Mouse (Mus musculus): Measurements from ENCODE around the gene Actr5. TPM values are rescaled to one million over a fixed set of nuclear protein-coding genes. Genes with fewer than 3 reads are reported as not detected.

Gene Actr5
- polyA plus RNA-seq, 1 experiment from 2014 or later = 13.0 TPM

DNA sequence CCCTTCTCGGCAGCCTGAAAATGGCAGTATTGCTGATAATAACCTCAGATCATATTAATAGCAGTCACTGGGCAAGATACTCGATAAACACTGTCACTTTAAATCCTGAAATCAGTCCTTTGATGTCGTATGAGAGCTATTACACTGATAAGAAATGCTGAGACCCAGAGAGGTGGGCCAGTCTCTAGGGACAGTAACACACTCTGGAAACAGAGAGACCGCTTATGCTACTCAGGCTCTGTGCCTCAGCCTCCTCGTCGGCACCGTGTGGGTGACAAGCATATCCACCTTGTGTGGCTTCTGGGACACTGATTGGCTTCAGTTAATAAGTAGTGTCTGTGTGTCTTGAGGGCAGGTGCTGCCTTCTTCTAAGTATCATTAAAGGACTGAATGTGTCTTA, 29.1 kb upstream of the Actr5 start:
- no peaks in the 10 kb centered on the region for H3K4me1 ChIP-seq (replicated peaks; ENCODE audit: control insufficient read depth, insufficient read depth, low read length)
- WGBS = 39% methylated on average over 7 of the region's 7 CpGs
- H3K36me3 ChIP-seq (ENCODE audit: control insufficient read depth, insufficient read depth, low read length) = no peaks in the 10 kb centered on the region
- DNase-seq (ENCODE audit: low spot score) (no peak), ATAC-seq (replicated peaks; ENCODE audit: low FRiP score, low TSS enrichment, low read depth) (no peak)
- no peak overlapping the region for H3K9ac ChIP-seq (ENCODE audit: low read length)
- H3K27ac ChIP-seq (ENCODE audit: low read depth) = no peak overlapping the region
- H3K9me3 ChIP-seq (ENCODE audit: control insufficient read depth, low read length) = no peaks in the 10 kb centered on the region
- H3K4me3 ChIP-seq (ENCODE audit: low read depth, low read length) = no peak overlapping the region
- H3K27me3 ChIP-seq (replicated peaks; ENCODE audit: control insufficient read depth, insufficient read depth, low read length) = peaks cover 10% of the 10 kb centered on the region; the same call in 1 of the 2 replicates
- H3K4me2 ChIP-seq (ENCODE audit: low read length) = no peak overlapping the region

DNA sequence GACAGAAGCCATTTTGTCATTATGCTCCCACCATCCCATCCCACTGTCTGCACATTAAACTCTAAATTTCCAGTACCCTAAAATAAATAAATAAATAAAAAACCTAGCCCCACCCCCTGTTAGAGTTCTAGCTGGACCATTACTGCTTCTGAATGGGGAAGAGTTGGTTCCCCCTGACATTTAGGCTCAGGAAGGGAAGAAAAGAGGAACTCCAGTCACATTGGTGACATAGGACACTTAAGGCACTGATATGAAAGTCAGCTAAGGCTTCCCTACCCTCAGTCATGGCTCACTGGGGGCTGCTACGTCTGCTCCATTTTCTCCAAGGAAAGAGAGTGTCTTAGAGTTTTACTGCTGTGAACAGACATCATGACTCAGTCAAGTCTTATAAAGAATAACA, 27.9 kb upstream of the Actr5 start:
- no peak for ATAC-seq (replicated peaks; ENCODE audit: low FRiP score, low TSS enrichment, low read depth)
- peaks cover 19% of the 10 kb centered on the region for H3K27me3 ChIP-seq (replicated peaks; ENCODE audit: control insufficient read depth, insufficient read depth, low read length)
- H3K27ac ChIP-seq (ENCODE audit: low read depth) = no peak overlapping the region
- no peaks in the 10 kb centered on the region for H3K4me1 ChIP-seq (replicated peaks; ENCODE audit: control insufficient read depth, insufficient read depth, low read length)
- no peaks in the 10 kb centered on the region for H3K9me3 ChIP-seq (ENCODE audit: control insufficient read depth, low read length)
- WGBS = 37% methylated on average over 1 of the region's 1 CpGs
- no peak for DNase-seq (ENCODE audit: low spot score)
- no peaks in the 10 kb centered on the region for H3K36me3 ChIP-seq (ENCODE audit: control insufficient read depth, insufficient read depth, low read length)
- no peak overlapping the region for H3K4me2 ChIP-seq (ENCODE audit: low read length)
- no peak overlapping the region for H3K4me3 ChIP-seq (ENCODE audit: low read depth, low read length)
- no peak overlapping the region for H3K9ac ChIP-seq (ENCODE audit: low read length)

DNA sequence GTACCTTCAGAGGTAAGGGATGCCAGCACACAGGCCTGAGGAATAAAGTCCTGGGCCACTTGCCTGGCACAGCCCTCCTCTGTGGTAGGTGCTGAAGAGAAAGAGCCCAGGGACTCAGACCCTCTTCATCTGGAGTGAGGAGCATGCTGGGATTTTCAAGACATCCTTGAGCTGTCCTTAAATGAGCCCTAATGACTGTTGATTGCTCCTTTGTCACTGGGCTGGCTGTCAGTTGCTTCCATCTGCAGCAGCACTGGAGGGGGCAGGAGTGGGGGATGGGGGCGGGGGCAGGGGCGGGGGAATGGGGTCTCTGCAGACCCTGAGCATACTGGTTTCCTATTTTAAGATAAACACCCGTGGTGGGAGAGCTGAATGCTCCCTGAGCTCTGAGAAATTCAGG, 24.2 kb upstream of the Actr5 start:
- Histone ChIP-seq H3K9ac (ENCODE audit: low read length) (no peak overlapping the region), H3K27me3 (replicated peaks; ENCODE audit: control insufficient read depth, insufficient read depth, low read length) (peaks cover 18% of the 10 kb centered on the region), H3K4me1 (replicated peaks; ENCODE audit: control insufficient read depth, insufficient read depth, low read length) (no peaks in the 10 kb centered on the region), H3K27ac (ENCODE audit: low read depth) (no peak overlapping the region), H3K4me2 (ENCODE audit: low read length) (no peak overlapping the region), H3K36me3 (ENCODE audit: control insufficient read depth, insufficient read depth, low read length) (no peaks in the 10 kb centered on the region), H3K9me3 (ENCODE audit: control insufficient read depth, low read length) (no peaks in the 10 kb centered on the region), H3K4me3 (ENCODE audit: low read depth, low read length) (no peak overlapping the region)
- 28% methylated on average over 3 of the region's 3 CpGs for WGBS
- DNase-seq (ENCODE audit: low spot score) (no peak), ATAC-seq (replicated peaks; ENCODE audit: low FRiP score, low TSS enrichment, low read depth) (no peak)

- no peaks in the 10 kb centered on the region for H3K4me1 ChIP-seq (replicated peaks; ENCODE audit: control insufficient read depth, insufficient read depth, low read length)
- no peak for ATAC-seq (replicated peaks; ENCODE audit: low FRiP score, low TSS enrichment, low read depth)
- H3K4me3 ChIP-seq (ENCODE audit: low read depth, low read length) = no peak overlapping the region
- no peaks in the 10 kb centered on the region for H3K9me3 ChIP-seq (ENCODE audit: control insufficient read depth, low read length)
- no peak for DNase-seq (ENCODE audit: low spot score)
- H3K27ac ChIP-seq (ENCODE audit: low read depth) = no peak overlapping the region
- no peaks in the 10 kb centered on the region for H3K36me3 ChIP-seq (ENCODE audit: control insufficient read depth, insufficient read depth, low read length)
- H3K9ac ChIP-seq (ENCODE audit: low read length) = no peak overlapping the region
- H3K4me2 ChIP-seq (ENCODE audit: low read length) = no peak overlapping the region
- H3K27me3 ChIP-seq (replicated peaks; ENCODE audit: control insufficient read depth, insufficient read depth, low read length) = peaks cover 25% of the 10 kb centered on the region
- 72% methylated on average over 1 of the region's 1 CpGs for WGBS
Observed at GRCm38 (mm10) chr2:158601326-158601725, 23.4 kb upstream of the Actr5 start.

DNA sequence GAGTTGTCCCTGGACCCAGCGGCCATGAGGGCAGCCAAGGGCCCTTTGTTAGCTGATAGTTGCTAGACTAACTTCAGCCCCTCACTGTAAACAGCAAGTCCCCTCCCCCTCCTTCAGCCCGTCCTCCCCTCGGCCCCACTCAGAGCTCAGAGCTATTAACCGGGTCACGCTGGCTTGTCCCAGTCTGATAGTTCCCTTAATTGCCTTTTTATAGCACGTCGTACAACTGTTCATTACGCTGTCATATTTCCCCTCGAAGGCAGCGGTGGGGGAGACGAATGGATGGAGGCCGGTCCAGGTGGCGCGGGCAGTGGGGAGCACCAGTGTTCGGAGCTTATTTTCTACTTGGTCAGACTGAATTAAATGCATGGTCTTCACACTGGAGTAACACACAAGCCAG, 22.0 kb upstream of the Actr5 start:
- Histone ChIP-seq H3K4me1 (replicated peaks; ENCODE audit: control insufficient read depth, insufficient read depth, low read length) (no peaks in the 10 kb centered on the region), H3K9me3 (ENCODE audit: control insufficient read depth, low read length) (no peaks in the 10 kb centered on the region), H3K9ac (ENCODE audit: low read length) (no peak overlapping the region), H3K27me3 (replicated peaks; ENCODE audit: control insufficient read depth, insufficient read depth, low read length) (peaks cover 36% of the 10 kb centered on the region), H3K4me3 (ENCODE audit: low read depth, low read length) (no peak overlapping the region), H3K36me3 (ENCODE audit: control insufficient read depth, insufficient read depth, low read length) (no peaks in the 10 kb centered on the region), H3K27ac (ENCODE audit: low read depth) (no peak overlapping the region), H3K4me2 (ENCODE audit: low read length) (no peak overlapping the region)
- WGBS = 18% methylated on average over 15 of the region's 15 CpGs
- ATAC-seq (replicated peaks; ENCODE audit: low FRiP score, low TSS enrichment, low read depth) = no peak
- no peak for DNase-seq (ENCODE audit: low spot score)

GRCm38 (mm10) chr2:158606511-158606964, 18.1 kb upstream of the Actr5 start:
- no peak overlapping the region for H3K4me2 ChIP-seq (ENCODE audit: low read length)
- no peaks in the 10 kb centered on the region for H3K4me1 ChIP-seq (replicated peaks; ENCODE audit: control insufficient read depth, insufficient read depth, low read length)
- H3K27me3 ChIP-seq (replicated peaks; ENCODE audit: control insufficient read depth, insufficient read depth, low read length) = peaks cover 67% of the 10 kb centered on the region
- H3K9me3 ChIP-seq (ENCODE audit: control insufficient read depth, low read length) = no peaks in the 10 kb centered on the region
- ATAC-seq (replicated peaks; ENCODE audit: low FRiP score, low TSS enrichment, low read depth) = no peak
- H3K4me3 ChIP-seq (ENCODE audit: low read depth, low read length) = no peak overlapping the region
- 14% methylated on average over 4 of the region's 4 CpGs for WGBS
- no peak overlapping the region for H3K27ac ChIP-seq (ENCODE audit: low read depth)
- no peak overlapping the region for H3K9ac ChIP-seq (ENCODE audit: low read length)
- no peaks in the 10 kb centered on the region for H3K36me3 ChIP-seq (ENCODE audit: control insufficient read depth, insufficient read depth, low read length)
- DNase-seq (ENCODE audit: low spot score) = no peak

DNA sequence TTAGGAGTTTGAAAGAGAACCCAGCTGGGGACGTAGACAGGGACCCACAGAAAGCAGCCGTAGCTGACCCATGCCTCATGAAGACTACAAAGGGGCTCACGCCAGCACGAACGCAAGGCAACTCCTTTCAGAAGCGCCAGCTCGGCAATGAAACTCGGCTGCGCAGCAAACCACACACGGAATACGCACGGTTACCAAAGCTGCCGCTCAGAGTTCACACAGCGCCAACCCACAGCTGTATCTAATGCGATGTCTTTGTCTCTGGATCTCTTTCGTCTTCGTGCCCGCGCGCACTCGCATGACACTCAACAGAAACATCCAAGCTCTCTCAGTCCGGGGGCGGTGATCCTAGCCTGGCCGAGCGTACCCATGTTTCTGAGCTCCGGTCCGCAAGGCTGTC, 15.0 kb upstream of the Actr5 start:
- no peak overlapping the region for H3K4me3 ChIP-seq (ENCODE audit: low read depth, low read length)
- no peaks in the 10 kb centered on the region for H3K36me3 ChIP-seq (ENCODE audit: control insufficient read depth, insufficient read depth, low read length)
- H3K9ac ChIP-seq (ENCODE audit: low read length) = no peak overlapping the region
- DNase-seq (ENCODE audit: low spot score) = peak; percentile 55
- H3K9me3 ChIP-seq (ENCODE audit: control insufficient read depth, low read length) = no peaks in the 10 kb centered on the region
- peaks cover 95% of the 10 kb centered on the region for H3K27me3 ChIP-seq (replicated peaks; ENCODE audit: control insufficient read depth, insufficient read depth, low read length)
- no peak for ATAC-seq (replicated peaks; ENCODE audit: low FRiP score, low TSS enrichment, low read depth)
- 1% methylated on average over 27 of the region's 27 CpGs for WGBS
- no peaks in the 10 kb centered on the region for H3K4me1 ChIP-seq (replicated peaks; ENCODE audit: control insufficient read depth, insufficient read depth, low read length)
- H3K27ac ChIP-seq (ENCODE audit: low read depth) = no peak overlapping the region
- no peak overlapping the region for H3K4me2 ChIP-seq (ENCODE audit: low read length)

DNA sequence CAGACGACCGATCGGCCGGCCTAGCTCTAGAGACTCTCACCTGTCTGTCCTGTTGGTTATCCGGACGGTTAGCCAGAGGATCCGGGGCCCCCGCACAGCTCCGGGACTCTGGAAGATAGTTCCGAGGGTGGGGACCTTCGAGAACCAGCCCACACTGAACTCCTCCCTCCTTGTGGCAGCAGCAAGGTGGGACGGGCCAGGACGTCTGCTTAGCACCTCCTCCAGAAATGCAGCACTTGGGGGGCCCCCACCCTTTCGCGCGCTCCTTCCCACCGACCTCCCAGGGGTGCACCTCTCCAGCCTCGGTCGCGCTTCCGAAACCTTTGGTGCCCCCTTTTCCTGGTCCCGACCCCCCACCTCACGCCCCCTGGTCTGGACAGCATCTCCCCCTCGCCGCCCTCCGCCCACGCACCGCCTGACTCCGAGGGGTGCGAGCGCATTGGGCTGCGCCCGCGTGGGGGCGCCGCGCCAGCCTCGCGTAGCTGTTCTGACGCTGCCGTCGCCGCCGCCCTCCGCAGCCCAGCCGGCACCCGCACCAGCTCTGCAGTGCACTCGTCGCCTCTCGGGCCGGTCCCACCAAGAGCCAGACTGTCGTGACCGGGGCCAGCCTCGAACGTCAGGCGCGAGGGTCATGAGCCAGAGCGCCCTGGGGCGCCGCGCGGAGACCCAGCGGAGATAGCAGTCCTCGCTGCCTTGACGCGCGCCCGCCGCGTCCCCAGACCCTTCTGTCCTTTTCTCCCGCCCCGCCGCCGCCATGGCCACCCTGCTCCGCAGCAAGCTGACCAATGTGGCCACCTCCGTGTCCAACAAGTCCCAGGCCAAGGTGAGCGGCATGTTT, 14.0 kb upstream of the Actr5 start, which contains the start of gene Slc32a1:
TSS of gene Slc32a1 (plus strand) at position 280 of the 838 bp plus-strand sequence.
- 1% methylated on average over 77 of the region's 77 CpGs for WGBS

GRCm38 (mm10) chr2:158611326-158611719, 13.4 kb upstream of the Actr5 start:
- Histone ChIP-seq H3K27ac (ENCODE audit: low read depth) (no peak overlapping the region), H3K27me3 (replicated peaks; ENCODE audit: control insufficient read depth, insufficient read depth, low read length) (peaks cover 100% of the 10 kb centered on the region), H3K9ac (ENCODE audit: low read length) (no peak overlapping the region), H3K4me2 (ENCODE audit: low read length) (no peak overlapping the region), H3K4me1 (replicated peaks; ENCODE audit: control insufficient read depth, insufficient read depth, low read length) (0 out of 2 replicates have a peak, but pooled peaks cover 3% of the 10 kb centered on the region), H3K4me3 (ENCODE audit: low read depth, low read length) (no peak overlapping the region), H3K9me3 (ENCODE audit: control insufficient read depth, low read length) (no peaks in the 10 kb centered on the region), H3K36me3 (ENCODE audit: control insufficient read depth, insufficient read depth, low read length) (no peaks in the 10 kb centered on the region)
- DNase-seq (ENCODE audit: low spot score) (peak; percentile 53), ATAC-seq (replicated peaks; ENCODE audit: low FRiP score, low TSS enrichment, low read depth) (no peak)
- 1% methylated on average over 30 of the region's 30 CpGs for WGBS

More for the DNA sequence above, 14.0 kb upstream of the Actr5 start, which contains the start of gene Slc32a1:
- H3K27ac ChIP-seq (ENCODE audit: low read depth) = no peak within 1 kb of the TSS
- no peaks in the 10 kb centered on the region for H3K9me3 ChIP-seq (ENCODE audit: control insufficient read depth, low read length)
- H3K36me3 ChIP-seq (ENCODE audit: control insufficient read depth, insufficient read depth, low read length) = no peaks in the 10 kb centered on the region
- H3K9ac ChIP-seq (ENCODE audit: low read length) = no peak within 1 kb of the TSS
- H3K4me2 ChIP-seq (ENCODE audit: low read length) = 0 out of 2 replicates have a peak within 1 kb of the TSS, but pooled peaks have one; percentile 8
- H3K4me1 ChIP-seq (replicated peaks; ENCODE audit: control insufficient read depth, insufficient read depth, low read length) = 0 out of 2 replicates have a peak, but pooled peaks cover 3% of the 10 kb centered on the region
- peak; percentile 67 for DNase-seq (ENCODE audit: low spot score)
- peaks cover 100% of the 10 kb centered on the region for H3K27me3 ChIP-seq (replicated peaks; ENCODE audit: control insufficient read depth, insufficient read depth, low read length)
- H3K4me3 ChIP-seq (ENCODE audit: low read depth, low read length) = peak within 1 kb of the TSS; percentile 11; the same call in 1 of the 2 replicates
- no peak for ATAC-seq (replicated peaks; ENCODE audit: low FRiP score, low TSS enrichment, low read depth)

All from intestine, embryonic 14.5 days (tissue).